Mouse (Mus musculus) midbrain, embryonic 14.5 days (tissue): ENCODE data around the gene Asmt. TPM values are rescaled to one million over a fixed set of nuclear protein-coding genes. Genes with fewer than 3 reads are reported as not detected.

Experiments used
- ATAC-seq: fragments of 200-750 bp; cut with Nextera tagmentation; 2 replicates; pipeline ENCODE4 v1.8.0; 2017; ENCODE audit warnings: moderate number of reproducible peaks, moderate library complexity; ENCODE audit not compliant: low FRiP score, low TSS enrichment
- DNase-seq: peaks from one replicate; pipeline ENCODE4 v3.0.0-alpha.2; 2015
- H3K27ac ChIP-seq: fragments of 300-500 bp; sonication (generic); replicated peaks from 2 replicates; pipeline ENCODE4 v1.5.1; 2014; ENCODE audit warnings: mild to moderate bottlenecking, low read depth, low read length, moderate library complexity
- H3K27me3 ChIP-seq: fragments of 300-500 bp; sonication (generic); 2 replicates; pipeline ENCODE4 v1.6.1; 2014; ENCODE audit warnings: low read length, control low read depth, mixed read lengths; ENCODE audit not compliant: control insufficient read depth, insufficient read depth
- H3K36me3 ChIP-seq: fragments of 300-500 bp; sonication (generic); 2 replicates; pipeline ENCODE4 v1.6.1; 2014; ENCODE audit warnings: low read length, control low read depth; ENCODE audit not compliant: control insufficient read depth, insufficient read depth
- H3K4me1 ChIP-seq: fragments of 300-500 bp; sonication (generic); 2 replicates; pipeline ENCODE4 v1.6.1; 2014; ENCODE audit warnings: mild to moderate bottlenecking, antibody characterized with exemption, low read length, control low read depth; ENCODE audit not compliant: control insufficient read depth, insufficient read depth
- H3K4me2 ChIP-seq: fragments of 300-500 bp; sonication (generic); 2 replicates; pipeline ENCODE4 v1.6.1; 2014; ENCODE audit warnings: mild to moderate bottlenecking, low read length, moderate library complexity
- H3K4me3 ChIP-seq: fragments of 300-500 bp; sonication (generic); replicated peaks from 2 replicates; pipeline ENCODE4 v1.5.1; 2014; ENCODE audit warnings: low read depth, low read length
- H3K9ac ChIP-seq: fragments of 300-500 bp; sonication (generic); replicated peaks from 2 replicates; pipeline ENCODE4 v1.6.1; 2014; ENCODE audit warnings: mild to moderate bottlenecking, low read length, moderate library complexity
- H3K9me3 ChIP-seq: fragments of 300-500 bp; sonication (generic); 2 replicates; pipeline ENCODE4 v1.6.1; 2016; ENCODE audit warnings: low read length, control low read depth, mixed read lengths; ENCODE audit not compliant: control insufficient read depth
- WGBS: fragments of 180-500 bp; shearing (Covaris S2); extraction: QIAGEN DNeasy Blood & Tissue Kit; methylation state at CpG from one replicate; pipeline ENCODE4 v1.1.7; 2014; 5-methylcytosine and 5-hydroxymethylcytosine counted together
- polyA plus RNA-seq: library from polyadenylated mRNA; unstranded; fragments of >200 nt; fragmentation: Nextera tagmentation; extraction: Ambion mirVana; gene quantifications from 2 replicates; pipeline ENCODE4 v1.2.1, GENCODE M21; 2014

Gene Asmt
- polyA plus RNA-seq: not detected in 2 replicates

GRCm38 (mm10) chrX:170672594-170673092 is at the start of gene Asmt:
Gene Asmt (plus strand): TSS chrX:170672644.
- Histone ChIP-seq H3K4me3 (0 out of 2 replicates have a peak within 1 kb of the TSS, but pooled peaks have one; percentile 5), H3K36me3 (peaks cover 13% of the 10 kb centered on the region; the same call in 1 of the 2 replicates), H3K27me3 (no peaks in the 10 kb centered on the region), H3K27ac (no peak within 1 kb of the TSS), H3K4me2 (no peak within 1 kb of the TSS), H3K9ac (no peak within 1 kb of the TSS), H3K4me1 (no peaks in the 10 kb centered on the region), H3K9me3 (peaks cover 46% of the 10 kb centered on the region)
- 93% methylated on average over 14 of the region's 16 CpGs for WGBS
- DNase-seq (peak; percentile 34), ATAC-seq (peak; percentile 64; the same call in 1 of the 2 replicates)

- Histone ChIP-seq H3K9ac (no peak overlapping the region), H3K27me3 (no peaks in the 10 kb centered on the region), H3K27ac (no peak overlapping the region), H3K9me3 (peaks cover 48% of the 10 kb centered on the region), H3K4me3 (0 out of 2 replicates have a peak overlapping the region, but pooled peaks have one; percentile 5), H3K36me3 (peaks cover 13% of the 10 kb centered on the region; the same call in 1 of the 2 replicates), H3K4me1 (no peaks in the 10 kb centered on the region), H3K4me2 (no peak overlapping the region)
- WGBS: 79% methylated on average over 41 of the region's 42 CpGs
- peak; percentile 66 for ATAC-seq
- DNase-seq: peak; percentile 20
These were observed 948 bp downstream of the Asmt start for GRCm38 (mm10) chrX:170673233-170673951.

DNA sequence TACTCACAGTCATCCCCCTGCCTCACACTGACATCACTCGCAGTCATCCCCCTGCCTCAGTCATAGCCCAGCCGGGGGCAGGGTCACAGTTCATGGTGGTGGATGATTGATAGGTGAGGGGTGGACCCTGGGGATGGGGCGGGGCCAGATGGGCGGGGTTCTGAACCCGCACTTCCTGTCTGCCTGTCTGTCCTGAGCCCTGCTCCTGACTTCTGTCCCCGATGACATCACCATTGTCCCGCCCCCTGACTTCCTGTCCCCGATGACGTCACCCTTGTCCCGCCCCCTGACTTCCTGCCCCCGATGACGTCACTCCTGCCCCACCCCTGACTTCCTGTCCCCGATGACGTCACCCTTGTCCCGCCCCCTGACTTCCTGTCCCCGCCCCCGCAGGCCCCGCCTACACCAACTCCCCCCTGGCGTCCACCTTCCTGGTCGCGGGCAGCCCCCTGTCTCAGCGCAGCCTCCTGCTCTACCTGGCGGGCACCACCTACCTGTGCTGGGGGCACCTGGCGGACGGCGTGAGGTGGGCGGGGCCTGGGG is 1.9 kb downstream of the Asmt start:
- peak; percentile 48 for DNase-seq
- H3K4me3 ChIP-seq: peak overlapping the region; percentile 13
- peak; percentile 73; the same call in 1 of the 2 replicates for ATAC-seq
- H3K27me3 ChIP-seq: no peaks in the 10 kb centered on the region
- no peak overlapping the region for H3K4me2 ChIP-seq
- no peak overlapping the region for H3K27ac ChIP-seq
- WGBS: 79% methylated on average over 27 of the region's 27 CpGs
- peaks cover 48% of the 10 kb centered on the region for H3K9me3 ChIP-seq
- no peak overlapping the region for H3K9ac ChIP-seq
- H3K36me3 ChIP-seq: peaks cover 13% of the 10 kb centered on the region; the same call in 1 of the 2 replicates
- no peaks in the 10 kb centered on the region for H3K4me1 ChIP-seq

DNA sequence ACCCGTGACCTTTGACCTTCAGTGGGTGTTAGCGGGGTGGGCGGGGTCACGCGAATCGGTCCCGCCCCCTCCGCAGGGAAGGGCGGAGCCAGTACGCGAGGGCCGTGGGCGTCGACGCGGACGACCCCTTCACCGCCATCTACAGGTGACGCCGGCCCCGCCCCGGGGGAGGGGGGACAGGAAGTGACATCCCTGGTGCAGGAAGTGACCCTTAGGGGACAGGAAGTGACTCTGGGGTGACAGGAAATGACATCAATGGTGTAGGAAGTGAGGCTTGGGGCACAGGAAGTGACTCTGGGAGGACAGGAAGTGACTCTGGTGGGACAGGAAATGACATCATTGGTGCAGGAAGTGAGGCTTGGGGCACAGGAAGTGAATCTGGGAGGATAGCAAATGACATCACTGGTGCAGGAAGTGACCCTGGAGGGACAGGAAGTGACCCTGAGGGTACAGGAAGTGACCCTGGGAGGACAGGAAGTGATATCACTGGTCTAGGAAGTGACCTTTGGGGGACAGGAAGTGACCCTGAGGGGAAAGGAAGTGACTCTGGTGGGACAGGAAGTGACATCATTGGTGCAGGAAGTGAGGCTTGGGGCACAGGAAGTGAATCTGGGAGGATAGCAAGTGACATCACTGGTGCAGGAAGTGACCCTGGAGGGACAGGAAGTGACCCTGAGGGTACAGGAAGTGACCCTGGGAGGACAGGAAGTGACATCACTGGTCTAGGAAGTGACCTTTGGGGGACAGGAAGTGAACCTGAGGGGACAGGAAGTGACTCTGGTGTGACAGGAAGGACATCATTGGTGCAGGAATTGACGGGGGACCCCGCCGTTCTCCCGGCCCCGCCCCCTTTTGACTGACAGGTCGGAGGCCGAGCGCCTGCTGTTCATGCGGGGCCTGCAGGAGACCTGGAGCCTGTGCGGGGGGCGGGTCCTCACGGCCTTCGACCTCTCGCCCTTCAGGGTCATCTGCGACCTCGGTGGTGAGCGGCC is 2.7 kb downstream of the Asmt start:
- Histone ChIP-seq H3K27me3 (no peaks in the 10 kb centered on the region), H3K9me3 (peaks cover 48% of the 10 kb centered on the region), H3K4me2 (no peak overlapping the region), H3K27ac (no peak overlapping the region), H3K36me3 (peaks cover 13% of the 10 kb centered on the region; the same call in 1 of the 2 replicates), H3K4me3 (peak overlapping the region; percentile 13), H3K9ac (no peak overlapping the region), H3K4me1 (no peaks in the 10 kb centered on the region)
- WGBS: 87% methylated on average over 39 of the region's 39 CpGs
- ATAC-seq (peak; percentile 58), DNase-seq (peak; percentile 63)

GRCm38 (mm10) chrX:170675923-170676605 is 3.6 kb downstream of the Asmt start:
- no peak overlapping the region for H3K27ac ChIP-seq
- DNase-seq: peak; percentile 22
- H3K36me3 ChIP-seq: peaks cover 13% of the 10 kb centered on the region; the same call in 1 of the 2 replicates
- no peaks in the 10 kb centered on the region for H3K4me1 ChIP-seq
- H3K27me3 ChIP-seq: no peaks in the 10 kb centered on the region
- ATAC-seq: peak; percentile 33; the same call in 1 of the 2 replicates
- H3K4me3 ChIP-seq: no peak overlapping the region
- peaks cover 48% of the 10 kb centered on the region for H3K9me3 ChIP-seq
- no peak overlapping the region for H3K4me2 ChIP-seq
- 97% methylated on average over 38 of the region's 39 CpGs for WGBS
- H3K9ac ChIP-seq: no peak overlapping the region

- Histone ChIP-seq H3K27ac (no peak overlapping the region), H3K4me2 (no peak overlapping the region), H3K27me3 (no peaks in the 10 kb centered on the region), H3K4me3 (no peak overlapping the region), H3K9ac (no peak overlapping the region), H3K36me3 (peaks cover 13% of the 10 kb centered on the region; the same call in 1 of the 2 replicates), H3K4me1 (no peaks in the 10 kb centered on the region), H3K9me3 (peaks cover 48% of the 10 kb centered on the region)
- WGBS: 90% methylated on average over 67 of the region's 67 CpGs
- peak; percentile 46 for DNase-seq
- no peak for ATAC-seq
These were observed 4.3 kb downstream of the Asmt start for GRCm38 (mm10) chrX:170676606-170677239.

- H3K4me1 ChIP-seq: no peaks in the 10 kb centered on the region
These were observed 4.8 kb downstream of the Asmt start for GRCm38 (mm10) chrX:170677266-170677665.

More at GRCm38 (mm10) chrX:170677266-170677665, 4.8 kb downstream of the Asmt start:
- no peaks in the 10 kb centered on the region for H3K27me3 ChIP-seq
- peaks cover 13% of the 10 kb centered on the region; the same call in 1 of the 2 replicates for H3K36me3 ChIP-seq
- H3K4me3 ChIP-seq: no peak overlapping the region
- DNase-seq (no peak), ATAC-seq (no peak)
- H3K27ac ChIP-seq: no peak overlapping the region
- WGBS: 96% methylated on average over 17 of the region's 17 CpGs
- peaks cover 48% of the 10 kb centered on the region for H3K9me3 ChIP-seq
- no peak overlapping the region for H3K9ac ChIP-seq
- H3K4me2 ChIP-seq: no peak overlapping the region
